Mouse (Mus musculus) embryonic facial prominence, embryonic 11.5 days (tissue): ENCODE results near the gene Pcdh19. TPM values are rescaled to one million over a fixed set of nuclear protein-coding genes. Genes with fewer than 3 reads are reported as not detected.

Source experiments
- ATAC-seq: fragments of 200-750 bp; cut with Nextera tagmentation; replicated peaks from 2 replicates; pipeline ENCODE4 v1.8.0; 2017; ENCODE audit warnings: low read depth; ENCODE audit not compliant: insufficient number of reproducible peaks, low FRiP score, low TSS enrichment
- DNase-seq: peaks from one replicate; pipeline ENCODE4 v3.0.0-alpha.2; 2015; ENCODE audit warnings: low spot score
- H3K27ac ChIP-seq: fragments of 300-500 bp; sonication (generic); replicated peaks from 2 replicates; pipeline ENCODE4 v1.5.1; 2014; ENCODE audit warnings: mild to moderate bottlenecking, low read depth, low read length, control low read depth
- H3K27me3 ChIP-seq: fragments of 300-500 bp; sonication (generic); 2 replicates; pipeline ENCODE4 v1.6.1; 2014; ENCODE audit warnings: mild to moderate bottlenecking, low read length, moderate library complexity, mixed read lengths; ENCODE audit not compliant: control insufficient read depth, insufficient read depth
- H3K36me3 ChIP-seq: fragments of 300-500 bp; sonication (generic); replicated peaks from 2 replicates; pipeline ENCODE4 v1.6.1; 2014; ENCODE audit warnings: low read depth, mild to moderate bottlenecking, low read length, moderate library complexity, mixed read lengths; ENCODE audit not compliant: control insufficient read depth, insufficient read depth
- H3K4me1 ChIP-seq: fragments of 300-500 bp; sonication (generic); 2 replicates; pipeline ENCODE4 v1.6.1; 2014; ENCODE audit warnings: low read length, mixed read lengths; ENCODE audit not compliant: control insufficient read depth, insufficient read depth
- H3K4me2 ChIP-seq: fragments of 300-500 bp; sonication (generic); 2 replicates; pipeline ENCODE4 v1.6.1; 2014; ENCODE audit warnings: low read depth, mild to moderate bottlenecking, control low read depth, low read length, moderate library complexity
- H3K4me3 ChIP-seq: fragments of 300-500 bp; sonication (generic); 2 replicates; pipeline ENCODE4 v1.5.1; 2014; ENCODE audit warnings: low read depth, low read length, control low read depth
- H3K9ac ChIP-seq: fragments of 300-500 bp; sonication (generic); replicated peaks from 2 replicates; pipeline ENCODE4 v1.6.1; 2014; ENCODE audit warnings: mild to moderate bottlenecking, control low read depth, low read length
- H3K9me3 ChIP-seq: fragments of 300-500 bp; sonication (generic); replicated peaks from 2 replicates; pipeline ENCODE4 v1.6.1; 2016; ENCODE audit warnings: mild to moderate bottlenecking, low read length, inconsistent platforms, mixed read lengths; ENCODE audit not compliant: control insufficient read depth
- WGBS: fragments of 180-500 bp; shearing (Covaris S2); extraction: QIAGEN DNeasy Blood & Tissue Kit; methylation state at CpG from one replicate; pipeline ENCODE4 v1.1.7; 2014; 5-methylcytosine and 5-hydroxymethylcytosine counted together
- polyA plus RNA-seq: library from polyadenylated mRNA; unstranded; fragments of >200 nt; fragmentation: Nextera tagmentation; extraction: Ambion mirVana; gene quantifications from 2 replicates; pipeline ENCODE4 v1.2.1, GENCODE M21; 2014

Pcdh19 gene
- polyA plus RNA-seq, 1 experiment from 2014 or later, result 4.7 TPM

GRCm38 (mm10) chrX:133693037-133693760, 4.4 kb upstream of the Pcdh19 start:
- no peaks in the 10 kb centered on the region for H3K4me1 ChIP-seq
- no peak overlapping the region for H3K4me3 ChIP-seq
- 59% methylated on average over 5 of the region's 5 CpGs for WGBS
- no peaks in the 10 kb centered on the region for H3K36me3 ChIP-seq
- no peaks in the 10 kb centered on the region for H3K27me3 ChIP-seq
- no peaks in the 10 kb centered on the region for H3K9me3 ChIP-seq
- no peak overlapping the region for H3K4me2 ChIP-seq
- ATAC-seq (no peak), DNase-seq (no peak)
- no peak overlapping the region for H3K27ac ChIP-seq
- H3K9ac ChIP-seq, result no peak overlapping the region

DNA sequence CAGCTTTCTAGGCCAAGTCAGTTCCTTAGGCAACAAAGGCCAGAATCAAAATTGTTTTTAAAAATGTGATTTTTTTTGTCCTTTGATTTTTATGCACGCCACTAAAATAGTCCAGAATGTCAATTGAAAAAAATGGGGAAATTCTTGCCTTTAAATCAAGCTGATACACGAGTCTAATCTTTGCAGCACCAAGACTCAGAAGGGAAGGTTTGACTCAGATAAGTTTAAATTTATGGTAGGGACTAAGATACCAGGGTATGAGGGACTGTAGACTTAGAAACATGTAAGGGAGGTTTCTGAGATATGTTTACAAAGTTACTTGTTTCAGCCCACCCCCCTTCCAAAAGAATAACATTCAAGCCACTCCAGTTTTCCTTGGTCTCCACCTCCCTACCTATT, 3.6 kb upstream of the Pcdh19 start:
- Histone ChIP-seq H3K4me3 (no peak overlapping the region), H3K27ac (no peak overlapping the region)
- 44% methylated on average over 2 of the region's 2 CpGs for WGBS

GRCm38 (mm10) chrX:133691581-133692391, 3.0 kb upstream of the Pcdh19 start:
- H3K4me2 ChIP-seq, result peak overlapping the region; percentile 38
- no peak overlapping the region for H3K27ac ChIP-seq
- H3K4me3 ChIP-seq, result peak overlapping the region; percentile 23
- peak; percentile 86 for DNase-seq
- no peaks in the 10 kb centered on the region for H3K27me3 ChIP-seq
- no peaks in the 10 kb centered on the region for H3K9me3 ChIP-seq
- H3K9ac ChIP-seq, result no peak overlapping the region
- no peaks in the 10 kb centered on the region for H3K36me3 ChIP-seq
- WGBS, result 15% methylated on average over 12 of the region's 12 CpGs
- ATAC-seq, result no peak
- H3K4me1 ChIP-seq, result no peaks in the 10 kb centered on the region

More for the DNA sequence above, 3.6 kb upstream of the Pcdh19 start:
- Histone ChIP-seq H3K4me1 (no peaks in the 10 kb centered on the region), H3K9me3 (no peaks in the 10 kb centered on the region), H3K27me3 (no peaks in the 10 kb centered on the region), H3K36me3 (no peaks in the 10 kb centered on the region), H3K4me2 (no peak overlapping the region), H3K9ac (no peak overlapping the region)
- ATAC-seq, result no peak
- DNase-seq, result no peak

- WGBS, result 15% methylated on average over 11 of the region's 11 CpGs
- Histone ChIP-seq H3K4me1 (no peaks in the 10 kb centered on the region), H3K36me3 (no peaks in the 10 kb centered on the region), H3K4me2 (peak overlapping the region; percentile 38), H3K9ac (no peak overlapping the region), H3K27me3 (peaks cover 1% of the 10 kb centered on the region; the same call in 1 of the 2 replicates), H3K27ac (no peak overlapping the region), H3K9me3 (no peaks in the 10 kb centered on the region), H3K4me3 (peak overlapping the region; percentile 23)
- no peak for DNase-seq
- no peak for ATAC-seq
These were observed 2.0 kb upstream of the Pcdh19 start for GRCm38 (mm10) chrX:133690822-133691221.

DNA sequence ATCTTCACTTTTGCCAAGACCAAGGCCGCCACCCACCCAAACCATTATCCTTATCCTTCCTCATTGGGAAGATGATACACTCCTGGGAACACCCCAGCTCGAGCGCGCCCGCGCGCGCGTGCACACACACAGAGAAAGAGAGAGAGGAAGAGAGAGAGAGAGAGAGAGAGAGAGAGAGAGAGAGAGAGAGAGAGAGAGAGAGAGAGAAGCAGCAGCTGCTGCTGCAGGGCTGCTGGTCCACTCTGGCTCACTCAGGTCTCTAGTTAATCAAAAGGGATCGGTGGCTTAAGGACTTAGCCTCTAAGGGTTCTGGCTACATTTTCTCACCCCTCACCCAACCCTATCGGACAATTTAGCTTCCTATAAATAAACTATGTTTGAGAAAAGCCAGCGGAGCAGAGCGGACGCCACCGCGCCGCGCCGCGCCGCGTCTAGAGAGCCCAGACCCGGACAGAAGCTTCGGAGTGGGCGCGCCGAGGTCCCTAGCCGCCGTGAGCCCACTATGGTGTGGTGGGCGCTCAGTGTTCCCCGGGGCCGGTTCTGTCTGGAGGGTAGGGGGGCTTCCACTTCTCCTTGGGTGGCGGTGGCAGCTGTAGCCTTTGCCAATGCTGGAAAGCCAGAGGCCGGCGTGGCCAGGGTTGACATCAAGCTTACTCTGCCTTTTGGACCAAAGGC, 926 bp upstream of the Pcdh19 start:
- H3K4me1 ChIP-seq, result no peaks in the 10 kb centered on the region
- H3K36me3 ChIP-seq, result no peaks in the 10 kb centered on the region
- peaks cover 5% of the 10 kb centered on the region; the same call in 1 of the 2 replicates for H3K27me3 ChIP-seq
- H3K4me2 ChIP-seq, result peak overlapping the region; percentile 73
- H3K4me3 ChIP-seq, result peak overlapping the region; percentile 30
- no peak overlapping the region for H3K27ac ChIP-seq
- no peak overlapping the region for H3K9ac ChIP-seq
- no peaks in the 10 kb centered on the region for H3K9me3 ChIP-seq
- WGBS, result 23% methylated on average over 35 of the region's 35 CpGs
- DNase-seq (peak; percentile 23), ATAC-seq (no peak)

- WGBS, result 9% methylated on average over 21 of the region's 31 CpGs
- Histone ChIP-seq H3K4me3 (peak overlapping the region; percentile 54), H3K27ac (no peak overlapping the region), H3K4me1 (no peaks in the 10 kb centered on the region), H3K4me2 (peak overlapping the region; percentile 77), H3K9ac (peak overlapping the region; percentile 54), H3K27me3 (peaks cover 5% of the 10 kb centered on the region; the same call in 1 of the 2 replicates), H3K9me3 (no peaks in the 10 kb centered on the region), H3K36me3 (no peaks in the 10 kb centered on the region)
- ATAC-seq, result no peak
- DNase-seq, result peak; percentile 15
These were observed 631 bp downstream of the Pcdh19 start for GRCm38 (mm10) chrX:133688156-133688555.

DNA sequence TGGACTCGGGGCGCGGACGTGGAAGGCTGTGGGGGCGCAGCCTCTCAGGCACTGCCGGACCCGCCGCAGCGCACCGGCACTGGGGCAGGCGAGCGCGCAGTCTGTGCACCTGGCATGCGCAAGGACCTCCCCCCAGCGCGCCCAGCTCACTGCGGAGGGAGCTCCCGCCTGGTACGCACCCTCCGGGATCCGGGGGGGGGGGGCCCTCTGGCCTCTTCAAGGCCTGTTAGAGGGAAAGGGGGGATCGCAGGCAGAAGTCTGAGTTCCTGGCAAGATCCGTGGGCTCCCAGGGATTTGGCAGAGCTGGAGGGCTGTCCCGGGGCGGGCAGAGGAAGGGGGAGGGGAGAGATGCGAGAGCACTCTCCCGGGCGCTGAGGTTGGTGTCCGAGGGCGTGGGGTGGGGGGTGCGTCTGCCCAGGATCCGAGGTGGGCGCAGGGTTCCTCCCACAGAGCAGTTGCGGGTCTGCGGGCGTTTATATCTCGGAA, 1.1 kb downstream of the Pcdh19 start:
- peak; percentile 10 for DNase-seq
- Histone ChIP-seq H3K27ac (no peak overlapping the region), H3K4me1 (no peaks in the 10 kb centered on the region), H3K9ac (peak overlapping the region; percentile 41), H3K36me3 (no peaks in the 10 kb centered on the region), H3K27me3 (peaks cover 5% of the 10 kb centered on the region; the same call in 1 of the 2 replicates), H3K4me2 (peak overlapping the region; percentile 77), H3K9me3 (no peaks in the 10 kb centered on the region), H3K4me3 (peak overlapping the region; percentile 54)
- WGBS, result 15% methylated on average over 18 of the region's 37 CpGs
- no peak; the same call in 1 of the 2 replicates for ATAC-seq
